Mouse (Mus musculus) hindbrain, embryonic 10.5 days (tissue): ENCODE measurements around the gene Nell2. TPM values are rescaled to one million over a fixed set of nuclear protein-coding genes. Genes with fewer than 3 reads are reported as not detected.
A peak's percentile ranks its signal among the peaks of the same experiment; 100 is the strongest.
"Not testable (repeated sequence)": the region's sequence is repeated elsewhere in the genome, so short reads cannot be mapped to it uniquely, and the experiment has no call there.

Experiments used
- DNase-seq: peaks from one replicate; pipeline ENCODE4 v3.0.0-alpha.2; 2017; ENCODE audit warnings: low spot score
- H3K27ac ChIP-seq: fragments of 300-500 bp; sonication (generic); 2 replicates; pipeline ENCODE4 v1.5.1; 2016; ENCODE audit warnings: mild to moderate bottlenecking, moderate library complexity
- H3K27me3 ChIP-seq: fragments of 300-500 bp; sonication (generic); 2 replicates; pipeline ENCODE4 v1.6.1; 2016; ENCODE audit warnings: mild to moderate bottlenecking; ENCODE audit not compliant: poor library complexity, insufficient read depth, severe bottlenecking
- H3K36me3 ChIP-seq: fragments of 300-500 bp; sonication (generic); 2 replicates; pipeline ENCODE4 v1.6.1; 2016; ENCODE audit warnings: mild to moderate bottlenecking, moderate library complexity
- H3K4me1 ChIP-seq: fragments of 300-500 bp; sonication (generic); replicated peaks from 2 replicates; pipeline ENCODE4 v1.6.1; 2016; ENCODE audit warnings: mild to moderate bottlenecking
- H3K4me3 ChIP-seq: fragments of 300-500 bp; sonication (generic); 2 replicates; pipeline ENCODE4 v1.5.1; 2016; ENCODE audit warnings: mild to moderate bottlenecking, moderate library complexity
- H3K9me3 ChIP-seq: fragments of 300-500 bp; sonication (generic); 2 replicates; pipeline ENCODE4 v1.6.1; 2016; ENCODE audit warnings: mild to moderate bottlenecking, moderate library complexity
- WGBS: fragments of 180-500 bp; shearing (Covaris S2); methylation state at CpG from one replicate; pipeline ENCODE4 v1.1.7; 2016; 5-methylcytosine and 5-hydroxymethylcytosine counted together
- polyA plus RNA-seq: library from polyadenylated mRNA; unstranded; fragments of >200 nt; fragmentation: Nextera tagmentation; extraction: Ambion mirVana; gene quantifications from 2 replicates; pipeline ENCODE4 v1.2.1, GENCODE M21; 2016

The Nell2 gene
- polyA plus RNA-seq, 1 experiment from 2014 or later, result 78.2 TPM

DNA sequence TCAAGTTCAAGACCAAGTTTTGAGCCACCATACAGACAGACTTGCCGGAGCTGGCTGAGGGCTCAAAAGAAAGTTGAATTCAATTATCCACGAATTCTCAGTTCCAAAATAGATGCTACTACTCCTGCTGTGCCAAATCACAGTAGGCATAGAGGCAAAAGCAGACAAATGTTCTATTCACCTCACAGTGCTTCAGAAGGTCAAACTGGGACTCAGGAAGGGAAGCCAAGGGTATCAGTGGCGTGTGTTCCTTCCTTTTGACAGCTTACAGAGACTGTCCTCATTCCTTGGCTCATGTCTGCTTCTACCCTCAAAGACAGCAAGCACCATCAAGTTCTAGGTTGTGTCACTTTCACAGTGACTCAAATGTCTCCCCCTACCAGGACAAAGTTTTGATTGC, 10.2 kb downstream of the Nell2 start:
- 77% methylated on average over 3 of the region's 3 CpGs for WGBS
- H3K4me1 ChIP-seq, result no peaks in the 10 kb centered on the region
- H3K27me3 ChIP-seq, result no peaks in the 10 kb centered on the region

DNA sequence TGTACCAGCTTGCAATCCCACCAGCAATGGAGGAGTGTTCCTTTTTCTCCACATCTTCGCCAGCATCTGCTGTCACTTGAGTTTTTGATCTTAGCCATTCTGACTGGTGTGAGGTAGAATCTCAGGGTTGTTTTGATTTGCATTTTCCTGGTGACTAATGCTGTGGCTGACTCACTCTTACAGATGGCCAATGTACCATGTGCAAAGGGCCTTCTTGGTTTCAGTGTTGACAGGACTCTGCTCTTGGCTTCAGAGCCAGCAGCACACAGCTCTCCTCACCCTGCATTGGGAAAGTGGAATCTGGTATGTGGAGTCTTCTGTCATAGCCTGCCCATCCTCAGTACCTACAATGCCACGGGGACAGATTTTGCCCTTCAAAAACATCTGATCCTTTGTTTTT, 15.1 kb downstream of the Nell2 start:
- 78% methylated on average over 2 of the region's 2 CpGs for WGBS
- H3K4me1 ChIP-seq, H3K4me3 ChIP-seq, DNase-seq, H3K27me3 ChIP-seq, H3K27ac ChIP-seq, H3K9me3 ChIP-seq: not testable (repeated sequence)
- H3K36me3 ChIP-seq, result peaks cover 15% of the 10 kb centered on the region

More for the DNA sequence above, 10.2 kb downstream of the Nell2 start:
- no peak overlapping the region for H3K27ac ChIP-seq
- H3K36me3 ChIP-seq, result peaks cover 33% of the 10 kb centered on the region
- no peaks in the 10 kb centered on the region for H3K9me3 ChIP-seq
- no peak for DNase-seq
- H3K4me3 ChIP-seq, result no peak overlapping the region

DNA sequence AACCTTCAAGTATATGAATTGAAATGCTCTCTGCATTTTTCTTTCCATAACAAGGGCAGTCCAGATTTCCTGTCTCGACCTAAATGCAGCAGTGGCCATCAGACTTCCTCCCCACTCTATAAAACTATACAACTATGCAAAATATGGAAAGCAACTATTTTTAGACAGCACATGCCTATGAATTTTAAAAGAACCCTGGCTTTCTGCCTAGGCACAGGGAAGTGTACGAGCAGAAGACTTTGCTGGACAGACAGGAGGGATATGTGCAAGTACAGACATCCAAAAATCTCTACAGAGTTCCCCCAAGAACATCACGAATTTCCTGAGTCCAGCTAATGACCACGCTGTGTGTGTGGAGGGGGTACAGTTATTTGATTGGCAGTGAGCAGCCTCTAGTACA, 32.7 kb downstream of the Nell2 start:
- Histone ChIP-seq H3K27ac (no peak overlapping the region), H3K4me1 (no peaks in the 10 kb centered on the region), H3K9me3 (peaks cover 5% of the 10 kb centered on the region; the same call in 1 of the 2 replicates), H3K27me3 (no peaks in the 10 kb centered on the region), H3K36me3 (0 out of 2 replicates have a peak, but pooled peaks cover 8% of the 10 kb centered on the region), H3K4me3 (no peak overlapping the region)
- DNase-seq, result no peak
- WGBS, result 91% methylated on average over 4 of the region's 4 CpGs

DNA sequence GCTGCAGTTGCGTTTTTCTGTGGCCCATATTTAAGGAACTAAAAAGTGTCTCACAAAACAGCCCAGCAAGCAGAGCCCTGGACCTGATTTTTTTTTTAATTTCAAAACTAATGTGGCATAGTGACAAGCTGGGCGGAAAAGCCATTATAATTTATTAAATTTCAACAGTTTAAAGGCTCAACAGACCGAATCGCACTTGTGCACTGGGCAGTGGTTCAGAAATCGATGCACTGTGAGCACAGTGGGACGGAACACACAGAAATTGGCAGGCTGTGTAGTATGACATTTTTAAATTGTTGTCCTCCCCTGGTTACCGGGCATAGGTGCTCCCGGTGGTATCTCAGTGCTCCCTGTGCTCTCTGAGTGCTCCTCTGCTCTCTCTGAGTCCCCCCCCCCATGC, 33.2 kb downstream of the Nell2 start:
- Histone ChIP-seq H3K4me3 (no peak overlapping the region), H3K27ac (no peak overlapping the region), H3K36me3 (0 out of 2 replicates have a peak, but pooled peaks cover 8% of the 10 kb centered on the region), H3K9me3 (peaks cover 5% of the 10 kb centered on the region; the same call in 1 of the 2 replicates), H3K27me3 (no peaks in the 10 kb centered on the region), H3K4me1 (no peaks in the 10 kb centered on the region)
- 93% methylated on average over 8 of the region's 8 CpGs for WGBS
- no peak for DNase-seq

DNA sequence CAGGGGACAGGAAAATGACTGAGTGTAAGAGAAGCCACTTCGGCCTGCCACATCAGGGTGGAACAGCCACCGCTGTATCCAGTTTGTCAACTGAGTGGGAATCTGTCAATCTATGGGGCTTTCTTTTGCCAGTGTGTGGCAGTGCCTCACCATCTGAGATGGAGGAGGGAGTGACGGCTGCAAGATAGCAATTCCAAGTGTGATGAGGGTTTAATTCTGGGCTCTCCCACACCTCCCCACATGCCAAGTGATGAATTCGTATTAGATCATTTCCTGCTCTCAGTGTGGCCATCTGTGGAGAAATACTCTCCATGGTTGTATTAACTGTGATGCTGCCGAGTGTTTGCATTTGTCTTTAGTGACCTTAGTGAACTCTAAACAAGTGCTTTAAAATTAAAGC, 36.2 kb downstream of the Nell2 start:
- Histone ChIP-seq H3K36me3 (0 out of 2 replicates have a peak, but pooled peaks cover 4% of the 10 kb centered on the region), H3K4me3 (no peak overlapping the region), H3K9me3 (no peaks in the 10 kb centered on the region), H3K4me1 (no peaks in the 10 kb centered on the region), H3K27ac (no peak overlapping the region), H3K27me3 (no peaks in the 10 kb centered on the region)
- DNase-seq, result no peak
- WGBS, result 83% methylated on average over 5 of the region's 5 CpGs

DNA sequence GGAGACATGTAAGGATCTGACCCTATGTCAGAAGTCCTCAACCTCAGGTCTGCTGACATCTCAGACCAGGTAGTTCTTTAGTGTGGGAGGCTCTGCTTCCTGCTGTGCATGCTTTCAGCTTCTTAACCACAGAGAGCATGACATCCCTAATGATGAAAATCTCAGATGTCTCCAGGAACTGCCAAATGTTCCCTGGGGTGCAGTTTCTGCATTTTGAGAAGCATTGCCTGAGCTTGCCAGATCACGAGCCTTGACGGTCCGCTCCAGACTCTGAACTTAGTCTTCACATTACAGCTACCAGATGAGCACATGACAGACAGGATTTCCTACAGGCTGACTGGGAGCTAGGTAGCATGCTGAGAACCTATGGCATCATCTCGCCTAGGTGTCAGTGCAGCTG, 39.2 kb downstream of the Nell2 start:
- no peak overlapping the region for H3K27ac ChIP-seq
- DNase-seq, result no peak
- no peaks in the 10 kb centered on the region for H3K27me3 ChIP-seq
- no peak overlapping the region for H3K4me3 ChIP-seq
- 76% methylated on average over 4 of the region's 4 CpGs for WGBS
- no peaks in the 10 kb centered on the region for H3K4me1 ChIP-seq
- H3K36me3 ChIP-seq, result no peaks in the 10 kb centered on the region
- H3K9me3 ChIP-seq, result no peaks in the 10 kb centered on the region

DNA sequence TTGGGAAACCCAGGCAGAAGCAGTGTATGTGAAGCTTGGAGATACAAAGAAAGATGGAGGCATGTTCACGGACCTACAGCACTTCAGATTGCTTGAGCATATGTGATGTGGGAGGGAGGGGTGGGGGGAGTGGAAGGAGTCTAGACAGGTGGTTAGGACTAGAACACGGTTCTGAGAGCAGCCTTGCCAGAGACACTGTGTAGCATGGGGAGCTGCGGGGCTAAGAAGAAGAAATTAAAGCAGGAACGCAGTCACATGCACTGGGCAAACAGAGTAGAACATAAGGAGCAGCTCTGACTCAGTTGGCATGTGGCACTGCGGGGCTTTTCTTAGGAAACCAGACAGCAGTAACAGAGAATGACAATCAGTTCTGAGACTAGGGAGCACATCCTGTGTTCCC, 40.4 kb downstream of the Nell2 start:
- no peak overlapping the region for H3K4me3 ChIP-seq
- no peaks in the 10 kb centered on the region for H3K9me3 ChIP-seq
- H3K27ac ChIP-seq, result no peak overlapping the region
- H3K36me3 ChIP-seq, result no peaks in the 10 kb centered on the region
- no peak for DNase-seq
- no peaks in the 10 kb centered on the region for H3K27me3 ChIP-seq
- 90% methylated on average over 5 of the region's 5 CpGs for WGBS
- no peaks in the 10 kb centered on the region for H3K4me1 ChIP-seq

DNA sequence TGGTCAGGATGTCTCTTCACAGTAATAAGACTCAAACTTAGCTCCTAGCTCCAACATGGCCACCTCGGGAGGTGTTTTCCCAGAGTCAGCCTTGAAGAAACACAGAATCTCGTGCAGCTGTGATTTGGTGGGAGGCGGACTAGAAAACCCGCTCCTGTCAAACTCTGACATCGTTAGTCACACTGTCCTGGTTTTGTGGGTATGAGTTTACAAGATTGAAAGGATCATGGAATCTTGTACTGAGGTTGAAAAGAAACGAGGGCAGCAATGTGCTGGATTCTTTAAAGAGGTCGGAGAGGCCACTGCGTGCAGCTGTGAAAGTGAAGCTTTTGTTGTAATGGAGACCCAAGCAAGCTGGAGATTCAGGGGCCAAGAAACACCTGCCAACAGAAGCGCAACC, 46.4 kb downstream of the Nell2 start:
- peaks cover 8% of the 10 kb centered on the region for H3K4me1 ChIP-seq
- no peaks in the 10 kb centered on the region for H3K36me3 ChIP-seq
- no peak for DNase-seq
- 67% methylated on average over 9 of the region's 9 CpGs for WGBS
- no peak overlapping the region for H3K27ac ChIP-seq
- H3K4me3 ChIP-seq, result no peak overlapping the region
- H3K27me3 ChIP-seq, result no peaks in the 10 kb centered on the region
- H3K9me3 ChIP-seq, result no peaks in the 10 kb centered on the region

DNA sequence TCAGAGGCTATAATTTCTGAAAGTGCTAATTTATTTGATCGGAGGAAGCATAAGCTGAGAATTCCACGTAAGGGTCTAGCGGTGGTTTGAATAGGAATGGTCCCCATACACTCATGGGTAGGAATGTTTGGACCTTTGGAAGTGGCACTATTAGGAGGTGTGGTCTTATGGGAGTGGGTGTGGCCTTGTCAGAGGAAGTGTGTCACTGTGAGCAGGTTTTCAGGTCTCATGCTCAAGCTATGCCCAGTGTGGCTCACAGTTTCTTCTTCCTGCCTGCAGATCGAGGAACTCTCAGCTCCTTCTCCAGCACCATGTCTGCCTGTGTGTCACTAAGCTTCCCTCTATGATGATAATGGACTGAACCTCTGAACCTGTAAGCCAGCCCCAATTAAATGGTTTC, 46.8 kb downstream of the Nell2 start:
- no peak for DNase-seq
- H3K4me1 ChIP-seq, result peaks cover 8% of the 10 kb centered on the region
- 97% methylated on average over 4 of the region's 4 CpGs for WGBS
- H3K36me3 ChIP-seq, result no peaks in the 10 kb centered on the region
- H3K27ac ChIP-seq, result no peak overlapping the region
- no peaks in the 10 kb centered on the region for H3K27me3 ChIP-seq
- no peaks in the 10 kb centered on the region for H3K9me3 ChIP-seq
- no peak overlapping the region for H3K4me3 ChIP-seq

DNA sequence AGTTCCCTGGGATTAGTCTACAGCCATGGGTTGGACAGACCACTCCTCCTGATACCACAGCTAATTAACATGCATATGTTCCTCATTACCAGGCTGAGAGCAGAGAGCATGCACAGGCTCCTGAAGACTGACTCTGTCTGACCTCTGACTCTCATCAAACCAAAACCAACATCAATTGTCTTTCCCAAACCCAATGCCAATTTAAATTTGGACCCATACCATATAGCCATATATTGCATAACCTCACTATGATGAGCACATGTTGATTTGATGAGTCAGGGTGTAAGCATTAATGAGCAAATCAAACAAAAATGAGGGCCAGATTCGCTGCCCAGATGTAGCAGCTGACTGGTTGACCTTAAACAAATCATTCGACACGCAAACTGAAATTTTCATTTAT, 51.9 kb downstream of the Nell2 start:
- peaks cover 3% of the 10 kb centered on the region; the same call in 1 of the 2 replicates for H3K4me1 ChIP-seq
- H3K27me3 ChIP-seq, result no peaks in the 10 kb centered on the region
- 91% methylated on average over 3 of the region's 3 CpGs for WGBS
- H3K27ac ChIP-seq, result no peak overlapping the region
- no peaks in the 10 kb centered on the region for H3K9me3 ChIP-seq
- no peak overlapping the region for H3K4me3 ChIP-seq
- H3K36me3 ChIP-seq, result peaks cover 17% of the 10 kb centered on the region
- DNase-seq, result no peak

DNA sequence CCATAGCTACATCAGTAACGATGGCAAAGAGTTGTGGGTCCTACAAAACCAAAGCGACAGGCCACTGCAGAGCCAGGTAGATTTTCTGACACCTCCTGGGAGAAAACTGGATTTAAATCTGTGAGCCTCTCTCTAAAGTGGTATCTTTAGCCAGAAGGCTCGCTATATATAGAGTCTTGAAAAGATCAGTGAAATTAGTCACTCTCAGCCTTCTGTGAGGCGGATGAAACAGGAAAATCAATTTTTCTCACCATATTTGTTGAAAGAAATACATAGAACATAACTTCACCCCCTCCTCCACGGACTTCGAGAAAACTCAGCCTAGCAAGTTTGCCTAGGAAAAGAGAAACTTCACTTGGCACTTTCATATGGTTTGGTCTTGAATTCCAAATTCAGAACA, 54.4 kb downstream of the Nell2 start:
- Histone ChIP-seq H3K27ac (no peak overlapping the region), H3K4me3 (no peak overlapping the region), H3K36me3 (peaks cover 31% of the 10 kb centered on the region), H3K9me3 (no peaks in the 10 kb centered on the region), H3K4me1 (peaks cover 3% of the 10 kb centered on the region; the same call in 1 of the 2 replicates), H3K27me3 (no peaks in the 10 kb centered on the region)
- no peak for DNase-seq
- 89% methylated on average over 6 of the region's 6 CpGs for WGBS

DNA sequence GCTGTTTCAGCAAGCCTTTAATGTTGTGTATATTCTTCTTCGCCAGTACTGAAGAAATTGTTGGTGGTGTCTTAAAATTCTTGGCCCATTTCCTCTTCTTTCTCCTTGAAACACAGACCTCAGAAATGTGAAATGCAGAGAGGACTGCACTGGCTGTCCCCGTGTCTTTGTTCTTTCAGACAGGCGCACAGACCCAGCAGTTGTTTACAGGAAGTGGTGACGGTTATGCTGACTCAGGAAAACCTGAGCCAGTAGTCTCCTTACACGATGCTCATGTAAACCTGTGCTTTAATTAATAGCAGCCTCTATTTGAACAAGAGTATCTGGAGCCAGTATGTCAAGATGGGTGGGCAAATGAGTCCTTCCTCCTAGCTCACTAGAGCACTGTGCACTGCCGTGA, 61.2 kb downstream of the Nell2 start:
- H3K27me3 ChIP-seq, result no peaks in the 10 kb centered on the region
- H3K4me3 ChIP-seq, result no peak overlapping the region
- no peaks in the 10 kb centered on the region for H3K4me1 ChIP-seq
- WGBS, result 70% methylated on average over 6 of the region's 6 CpGs
- no peaks in the 10 kb centered on the region for H3K9me3 ChIP-seq
- H3K36me3 ChIP-seq, result peaks cover 22% of the 10 kb centered on the region
- DNase-seq, result no peak
- H3K27ac ChIP-seq, result no peak overlapping the region

DNA sequence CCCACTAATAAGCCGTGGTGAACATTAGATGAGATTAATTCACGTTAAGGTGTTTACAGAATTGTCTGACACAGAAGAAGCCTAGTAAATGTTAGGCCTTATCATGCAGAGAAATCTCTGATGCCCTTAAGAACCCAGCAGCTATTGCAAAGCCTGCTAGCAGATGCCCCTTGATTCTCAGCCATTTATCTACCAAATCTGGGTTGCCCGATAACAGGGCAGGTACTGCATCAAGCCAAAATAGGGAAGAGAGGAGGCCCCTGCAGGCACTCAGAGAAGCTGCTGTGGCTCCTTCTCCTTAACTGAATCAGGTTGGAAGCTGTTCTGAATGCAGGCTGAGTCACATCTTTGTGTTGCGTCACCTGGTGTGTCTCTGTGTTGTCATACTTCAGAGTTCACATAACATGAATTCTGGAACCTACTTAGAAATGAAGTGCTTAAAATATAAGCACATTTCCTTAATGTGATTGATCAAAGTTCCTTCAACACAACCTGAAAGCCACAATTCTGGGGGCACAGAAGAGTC, 68.3 kb downstream of the Nell2 start:
- H3K27me3 ChIP-seq, result no peaks in the 10 kb centered on the region
- WGBS, result 88% methylated on average over 4 of the region's 4 CpGs
- H3K27ac ChIP-seq, result no peak overlapping the region
- DNase-seq, result no peak
- 0 out of 2 replicates have a peak, but pooled peaks cover 5% of the 10 kb centered on the region for H3K4me1 ChIP-seq
- H3K9me3 ChIP-seq, result no peaks in the 10 kb centered on the region
- no peaks in the 10 kb centered on the region for H3K36me3 ChIP-seq
- H3K4me3 ChIP-seq, result no peak overlapping the region

DNA sequence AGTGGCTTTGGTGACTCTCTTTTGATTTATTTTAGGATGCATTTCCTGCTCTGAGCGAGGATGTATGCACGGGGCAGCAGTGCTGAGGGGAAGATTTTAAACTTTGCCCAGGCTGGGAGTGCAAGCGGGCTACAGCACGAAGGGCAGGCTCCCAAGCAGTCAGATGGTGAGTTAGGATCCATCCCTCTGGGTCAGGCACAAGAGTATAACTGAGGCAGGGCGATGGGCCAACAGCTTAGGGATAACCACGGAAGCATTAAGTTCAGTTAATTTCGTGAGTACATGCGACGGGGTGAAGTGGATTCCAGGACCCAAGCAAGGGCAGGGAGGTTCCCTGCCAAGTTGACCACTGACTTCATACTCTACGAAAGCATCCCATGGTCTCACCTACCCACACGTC, 83.8 kb downstream of the Nell2 start:
- H3K27ac ChIP-seq, result peak overlapping the region; percentile 45; the same call in 1 of the 2 replicates
- no peaks in the 10 kb centered on the region for H3K9me3 ChIP-seq
- H3K36me3 ChIP-seq, result peaks cover 8% of the 10 kb centered on the region
- no peak overlapping the region for H3K4me3 ChIP-seq
- 85% methylated on average over 11 of the region's 11 CpGs for WGBS
- H3K4me1 ChIP-seq, result 0 out of 2 replicates have a peak, but pooled peaks cover 2% of the 10 kb centered on the region
- no peaks in the 10 kb centered on the region for H3K27me3 ChIP-seq
- DNase-seq, result no peak
